Mouse (Mus musculus): ENCODE data around the gene Pex3. TPM values are rescaled to one million over a fixed set of nuclear protein-coding genes. Genes with fewer than 3 reads are reported as not detected.

Pex3 gene
- polyA plus RNA-seq, 1 experiment from 2014 or later: 26.4 TPM

DNA sequence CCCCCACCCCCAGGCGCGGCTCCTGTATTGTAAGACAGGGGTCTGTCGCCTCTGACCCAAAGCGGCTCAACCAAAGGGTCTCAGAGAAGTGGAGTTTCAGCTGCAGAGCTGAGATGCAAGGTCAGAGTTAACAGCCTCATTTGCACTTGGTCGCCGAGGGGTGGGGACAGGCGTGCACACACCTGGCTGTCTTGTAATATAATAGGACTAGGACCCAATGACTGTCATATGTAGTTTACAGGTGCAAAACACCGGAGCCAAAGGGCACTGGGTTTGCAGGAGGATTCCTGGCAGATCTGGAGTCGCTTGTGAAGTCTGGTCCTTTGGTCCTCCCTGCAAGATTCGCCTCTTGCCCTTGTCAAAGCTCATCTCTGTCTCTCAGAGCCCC is 78.4 kb downstream of the Pex3 start:
- Histone ChIP-seq H3K4me2 (peak overlapping the region; percentile 100), H3K4me3 (peak overlapping the region; percentile 68), H3K4me1 (replicated peaks) (peaks cover 20% of the 10 kb centered on the region), H3K27ac (replicated peaks) (no peak overlapping the region), H3K36me3 (no peaks in the 10 kb centered on the region), H3K27me3 (peaks cover 52% of the 10 kb centered on the region), H3K9me3 (no peaks in the 10 kb centered on the region), H3K9ac (peak overlapping the region; percentile 81)
- WGBS: 7% methylated on average over 10 of the region's 10 CpGs
- no peak; the same call in 1 of the 2 replicates for ATAC-seq (ENCODE audit: low read depth)

Other genes starting within 250 kb of the Pex3 start
- gene Phactr2, start 78.7 kb downstream of the Pex3 start, polyA plus RNA-seq (2015; fragmentation: Nextera tagmentation; extraction: Ambion mirVana): 11.3 and 11.4 TPM in 2 replicates
- gene Fuca2, start 53.6 kb downstream of the Pex3 start, polyA plus RNA-seq (2015; fragmentation: Nextera tagmentation; extraction: Ambion mirVana): 36.9 and 37.7 TPM in 2 replicates
- 2.1 and 2.9 TPM in 2 replicates for gene Adat2, start 248 bp downstream of the Pex3 start, polyA plus RNA-seq (2015; fragmentation: Nextera tagmentation; extraction: Ambion mirVana)